Mouse (Mus musculus): ENCODE results near the gene Usf2.
"Not testable (repeated sequence)": the region's sequence is repeated elsewhere in the genome, so short reads cannot be mapped to it uniquely, and the experiment has no call there.

Usf2 gene

DNA sequence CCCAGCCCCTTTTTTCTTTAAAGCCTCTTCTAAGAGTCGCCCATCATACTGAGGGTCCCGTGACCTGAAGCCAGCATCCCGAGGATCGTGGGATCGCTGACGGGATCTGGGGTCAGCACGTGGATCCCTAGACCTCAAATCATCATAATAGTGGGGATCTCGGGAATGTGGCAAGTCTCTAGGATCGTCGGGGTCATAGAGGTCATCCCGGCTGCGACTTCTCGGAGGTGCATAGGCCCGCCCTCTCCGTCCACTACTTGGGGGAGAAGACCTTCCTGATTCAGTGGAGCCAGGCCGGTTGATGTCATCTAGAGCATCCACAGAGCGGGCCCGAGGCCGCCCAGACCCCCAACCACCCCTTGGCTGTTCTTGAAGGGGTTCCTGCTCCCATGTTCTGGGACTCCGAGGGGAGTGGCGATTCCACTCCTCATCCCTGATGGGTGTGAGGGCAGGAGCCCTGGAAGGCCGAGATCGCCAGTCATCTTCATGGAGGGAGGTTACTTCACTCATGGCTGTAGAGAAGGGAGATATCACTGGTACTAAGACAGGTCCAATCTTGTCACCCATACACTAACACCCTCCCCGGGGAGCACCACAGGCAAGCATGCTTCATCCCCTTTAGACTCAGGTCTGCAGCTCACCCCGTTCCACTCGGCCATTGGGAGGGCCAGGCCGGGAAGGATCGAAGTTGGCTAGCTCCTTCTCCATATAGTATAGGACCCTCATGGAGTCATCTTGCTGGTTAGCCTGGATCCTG is 1.7 kb upstream of the Usf2 start:
- peak; percentile 23 for DNase-seq (ENCODE audit: low spot score)

DNA sequence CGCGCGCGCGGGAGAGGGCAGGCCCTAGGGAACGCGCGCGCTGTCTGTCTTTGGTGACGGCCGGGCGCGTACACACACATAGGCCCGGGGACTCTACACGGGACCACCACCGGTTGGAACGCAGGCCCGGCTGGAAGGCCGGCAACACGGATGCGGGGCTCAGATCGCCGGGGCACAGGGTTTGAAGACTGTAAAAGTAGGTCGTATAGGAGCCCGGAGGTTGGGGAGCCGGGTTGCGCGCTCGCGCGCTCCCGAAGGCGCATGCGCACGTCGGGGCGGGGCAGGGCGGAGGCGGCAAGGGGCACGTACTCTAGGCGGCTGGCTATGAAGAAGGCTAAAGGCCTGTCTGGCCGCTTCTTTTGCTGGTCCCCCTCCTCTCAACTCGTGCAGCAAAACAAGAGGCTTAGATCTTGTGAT is 772 bp upstream of the Usf2 start:
- peak; percentile 86 for DNase-seq (ENCODE audit: low spot score)

GRCm38 (mm10) chr7:30956357-30956751 is 249 bp downstream of the Usf2 start:
- peak; percentile 24 for DNase-seq (ENCODE audit: low spot score)

- peak; percentile 95 for DNase-seq (ENCODE audit: low spot score)
Observed at GRCm38 (mm10) chr7:30955584-30956356, 833 bp downstream of the Usf2 start.

GRCm38 (mm10) chr7:30954971-30955520 is 1.6 kb downstream of the Usf2 start:
- no peak for DNase-seq (ENCODE audit: low spot score)

DNA sequence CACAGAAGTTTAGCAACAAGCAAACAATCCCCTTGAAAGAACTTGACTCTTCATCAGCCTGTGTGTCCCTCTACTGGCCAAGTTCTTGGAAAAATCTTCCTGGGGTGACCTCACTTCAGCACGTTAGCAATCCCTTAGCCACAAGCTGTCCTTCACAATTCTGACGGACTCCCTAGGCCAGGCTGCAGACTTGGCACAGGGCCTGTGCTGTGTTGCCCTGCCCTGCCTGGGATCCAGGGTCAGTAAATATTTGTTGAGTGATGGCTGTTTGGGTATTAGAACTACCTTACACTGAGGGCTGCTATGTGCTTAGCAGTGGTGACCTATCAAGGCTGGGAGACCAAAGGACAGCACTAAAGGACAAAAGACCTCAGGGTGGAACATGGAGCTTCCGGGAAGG is 2.6 kb downstream of the Usf2 start:
- DNase-seq (ENCODE audit: low spot score): no peak

DNA sequence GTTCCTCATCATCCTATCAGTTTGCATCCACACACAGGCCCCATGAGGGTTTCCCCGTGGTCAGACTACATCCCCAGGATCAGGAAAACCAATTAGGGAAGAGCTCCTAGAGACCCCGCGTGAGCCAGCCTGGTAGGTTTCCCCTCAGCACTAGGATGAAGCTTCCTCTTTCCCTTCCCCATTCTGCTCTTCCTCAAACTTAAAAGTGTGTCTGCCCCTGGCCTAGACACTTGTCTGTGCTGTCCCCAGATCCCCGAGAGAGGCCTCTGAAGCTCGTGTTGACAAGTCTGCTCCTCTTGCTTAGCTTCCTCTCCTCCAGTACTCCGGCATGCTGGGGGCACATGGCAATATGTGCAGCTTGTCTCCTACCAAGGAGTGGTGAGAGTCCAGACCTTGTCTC is 3.1 kb downstream of the Usf2 start:
- DNase-seq (ENCODE audit: low spot score): no peak

DNA sequence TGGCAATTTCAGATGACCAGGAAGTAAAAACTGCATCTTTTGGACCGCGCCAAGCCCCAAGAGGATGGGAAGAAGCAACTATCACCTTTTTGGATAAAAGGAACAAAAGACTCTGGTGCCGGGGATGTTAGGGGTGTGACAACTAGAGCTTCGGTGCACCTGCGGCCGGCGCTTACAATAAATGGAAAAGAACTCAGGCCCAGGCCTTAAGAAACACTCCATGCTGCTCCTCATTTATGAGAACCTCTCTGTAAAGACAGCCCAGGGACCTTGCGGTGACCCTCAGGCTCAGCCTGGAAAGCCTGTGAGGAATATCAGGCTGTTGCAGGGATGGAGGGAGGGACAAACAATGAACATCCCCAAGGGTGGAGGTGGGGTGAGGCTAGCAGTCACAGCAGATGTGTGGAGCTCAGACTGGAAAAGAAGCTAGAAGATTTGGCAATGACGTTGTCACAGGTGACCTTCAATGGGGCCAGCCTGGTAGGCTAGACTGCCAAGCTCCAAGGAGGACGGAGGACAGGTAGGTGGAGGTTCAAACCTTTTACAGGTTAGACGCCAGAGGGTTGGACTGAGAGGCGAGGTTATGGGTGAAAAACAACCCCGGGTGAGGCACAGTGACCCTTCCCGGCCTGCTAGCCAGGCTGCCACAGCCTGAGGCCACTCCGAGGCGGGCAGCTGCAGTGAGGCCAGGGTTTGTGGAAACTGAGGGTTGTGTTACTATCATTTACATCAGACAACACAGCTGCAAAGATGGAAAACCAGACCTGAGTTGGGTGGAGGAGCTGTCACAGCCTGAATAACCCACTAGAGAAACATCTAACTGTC is 4.0 kb downstream of the Usf2 start:
- DNase-seq (ENCODE audit: low spot score): no peak

GRCm38 (mm10) chr7:30949902-30950301 is 6.7 kb downstream of the Usf2 start:
- not testable (repeated sequence) for DNase-seq (ENCODE audit: low spot score)

- no peak for DNase-seq (ENCODE audit: low spot score)
Observed at GRCm38 (mm10) chr7:30945876-30946275, 10.7 kb downstream of the Usf2 start.

GRCm38 (mm10) chr7:30945466-30945865 is 11.1 kb downstream of the Usf2 start:
- DNase-seq (ENCODE audit: low spot score): not testable (repeated sequence)

- not testable (repeated sequence) for DNase-seq (ENCODE audit: low spot score)
Observed at GRCm38 (mm10) chr7:30944706-30945105, 11.9 kb downstream of the Usf2 start.

GRCm38 (mm10) chr7:30943909-30944635 is 12.5 kb downstream of the Usf2 start, which contains the start of gene Hamp:
TSS of gene Hamp (minus strand) at chr7:30944032.
- no peak for DNase-seq (ENCODE audit: low spot score)

DNA sequence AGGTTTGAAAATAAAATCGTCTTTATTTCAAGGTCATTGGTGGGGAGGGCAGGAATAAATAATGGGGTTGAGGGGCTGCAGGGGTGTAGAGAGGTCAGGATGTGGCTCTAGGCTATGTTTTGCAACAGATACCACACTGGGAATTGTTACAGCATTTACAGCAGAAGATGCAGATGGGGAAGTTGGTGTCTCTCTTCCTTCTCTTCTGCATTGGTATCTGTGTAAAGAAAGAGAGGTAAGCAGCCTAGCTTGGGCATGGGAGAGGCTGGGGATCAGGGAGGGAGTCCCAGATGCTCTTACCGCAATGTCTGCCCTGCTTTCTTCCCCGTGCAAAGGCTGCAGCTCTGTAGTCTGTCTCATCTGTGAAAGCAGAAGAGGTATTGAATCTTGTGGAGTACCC is 14.2 kb downstream of the Usf2 start:
- not testable (repeated sequence) for DNase-seq (ENCODE audit: low spot score)

DNA sequence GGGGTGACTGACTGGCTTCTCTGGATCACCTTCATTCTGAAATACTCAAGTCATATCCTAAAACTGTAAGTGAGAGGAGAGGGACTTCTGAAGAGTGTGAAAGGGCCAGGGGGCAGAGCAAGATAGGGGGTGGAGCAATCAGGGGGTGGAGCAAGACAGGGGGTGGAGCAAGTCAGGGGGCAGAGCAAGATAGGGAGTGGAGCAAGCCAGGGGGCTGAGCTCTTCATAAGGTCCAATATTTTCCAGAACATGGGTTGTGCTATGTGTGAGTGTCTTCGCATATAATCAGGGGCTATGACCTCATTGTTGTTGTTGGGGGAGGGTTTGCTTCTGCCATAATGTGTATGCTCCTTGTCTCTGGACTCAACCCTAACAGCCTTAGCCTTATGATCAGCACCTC is 16.5 kb downstream of the Usf2 start:
- DNase-seq (ENCODE audit: low spot score): not testable (repeated sequence)

GRCm38 (mm10) chr7:30935422-30936099 is 21.0 kb downstream of the Usf2 start:
- not testable (repeated sequence) for DNase-seq (ENCODE audit: low spot score)

DNA sequence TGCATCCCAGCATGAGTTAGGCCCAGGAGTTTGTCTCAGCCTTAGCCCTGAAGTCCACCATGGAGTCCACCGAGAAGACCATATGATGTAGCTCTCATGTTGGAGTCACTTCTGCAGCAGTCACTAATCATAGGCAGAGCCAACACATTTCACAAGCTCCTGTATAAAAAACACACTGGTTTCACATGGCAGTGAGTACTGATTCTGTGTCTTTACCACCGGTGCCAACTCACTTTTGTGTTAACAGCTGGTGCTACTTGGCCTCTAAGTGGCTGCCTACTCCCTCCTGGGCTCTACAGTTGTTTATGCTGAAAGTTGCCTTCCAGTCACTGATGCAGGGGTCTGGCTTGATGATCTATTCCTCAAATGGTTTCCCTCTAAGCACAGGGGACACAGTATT is 32.0 kb downstream of the Usf2 start, which contains the start of gene Hamp2:
Gene Hamp2 (minus strand): TSS at position 101 of the 400 bp plus-strand sequence.
- DNase-seq (ENCODE audit: low spot score): not testable (repeated sequence)

GRCm38 (mm10) chr7:30924071-30924470 is 32.5 kb downstream of the Usf2 start:
- no peak for DNase-seq (ENCODE audit: low spot score)

DNA sequence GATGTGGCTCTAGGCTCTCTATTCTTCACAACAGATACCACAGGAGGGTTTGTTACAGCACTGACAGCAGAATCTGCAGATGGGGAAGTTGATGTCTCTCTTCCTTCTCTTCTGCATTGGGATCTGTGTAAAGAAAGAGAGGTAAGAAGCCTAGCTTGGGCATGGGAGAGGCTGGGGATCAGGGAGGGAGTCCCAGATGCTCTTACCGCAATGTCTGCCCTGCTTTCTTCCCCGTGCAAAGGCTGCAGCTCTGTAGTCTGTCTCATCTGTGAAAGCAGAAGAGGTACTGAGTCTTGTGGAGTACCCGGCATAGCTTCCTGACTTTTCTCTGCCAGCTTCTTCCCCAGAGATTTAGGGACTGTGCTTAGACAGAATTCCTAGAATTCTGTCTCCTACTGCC is 34.1 kb downstream of the Usf2 start:
- not testable (repeated sequence) for DNase-seq (ENCODE audit: low spot score)

GRCm38 (mm10) chr7:30920217-30920616 is 36.4 kb downstream of the Usf2 start:
- no peak for DNase-seq (ENCODE audit: low spot score)

DNA sequence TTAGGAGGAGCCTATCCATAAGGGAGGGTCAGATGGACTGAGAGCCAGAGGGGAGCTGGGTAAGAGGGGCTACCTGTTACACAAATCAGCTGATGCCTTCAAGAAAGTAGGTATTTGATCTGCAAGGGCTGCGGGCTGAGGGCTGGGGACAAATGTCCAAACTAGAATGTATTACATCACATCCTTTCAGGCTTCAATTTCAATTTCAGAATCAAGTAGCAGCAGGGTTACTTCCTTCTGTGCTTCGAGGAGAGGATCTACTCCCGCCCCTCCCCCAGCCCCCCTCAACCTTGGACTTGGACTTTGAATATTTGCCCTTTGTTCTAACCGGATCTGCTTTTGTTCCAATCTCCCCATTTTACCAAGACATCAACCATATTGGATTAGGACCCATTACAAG is 39.4 kb downstream of the Usf2 start:
- DNase-seq (ENCODE audit: low spot score): no peak

Data from embryo, embryonic 10 days (tissue).